Mouse (Mus musculus): ENCODE measurements at regions not wholly inside any gene's neighbourhood (a gene's known extent, or its start where the extent isn't known, plus 50 kb on each side); places are given as distances from the start of the nearest gene placed in this dataset.

- ATAC-seq (ENCODE audit: low FRiP score) (peak; percentile 48; the same call in 1 of the 2 replicates), DNase-seq (ENCODE audit: low spot score, missing footprints) (no peak)
- Histone ChIP-seq H3K27me3 (ENCODE audit: control insufficient read depth, insufficient read depth, low read length) (no peaks in the 10 kb centered on the region), H3K4me3 (ENCODE audit: low read depth, low read length) (no peak overlapping the region), H3K36me3 (ENCODE audit: control insufficient read depth, insufficient read depth, low read length) (no peaks in the 10 kb centered on the region), H3K4me2 (no peak overlapping the region), H3K9ac (ENCODE audit: low read length) (no peak overlapping the region), H3K4me1 (ENCODE audit: control insufficient read depth, insufficient read depth, low read length) (no peaks in the 10 kb centered on the region), H3K9me3 (ENCODE audit: control insufficient read depth, low read length) (no peaks in the 10 kb centered on the region), H3K27ac (ENCODE audit: low read depth, low read length) (no peak overlapping the region)
- WGBS, result 94% methylated on average over 1 of the region's 1 CpGs
These were observed 81.2 kb upstream of the Mms22l start for GRCm38 (mm10) chr4:24415048-24415447.

DNA sequence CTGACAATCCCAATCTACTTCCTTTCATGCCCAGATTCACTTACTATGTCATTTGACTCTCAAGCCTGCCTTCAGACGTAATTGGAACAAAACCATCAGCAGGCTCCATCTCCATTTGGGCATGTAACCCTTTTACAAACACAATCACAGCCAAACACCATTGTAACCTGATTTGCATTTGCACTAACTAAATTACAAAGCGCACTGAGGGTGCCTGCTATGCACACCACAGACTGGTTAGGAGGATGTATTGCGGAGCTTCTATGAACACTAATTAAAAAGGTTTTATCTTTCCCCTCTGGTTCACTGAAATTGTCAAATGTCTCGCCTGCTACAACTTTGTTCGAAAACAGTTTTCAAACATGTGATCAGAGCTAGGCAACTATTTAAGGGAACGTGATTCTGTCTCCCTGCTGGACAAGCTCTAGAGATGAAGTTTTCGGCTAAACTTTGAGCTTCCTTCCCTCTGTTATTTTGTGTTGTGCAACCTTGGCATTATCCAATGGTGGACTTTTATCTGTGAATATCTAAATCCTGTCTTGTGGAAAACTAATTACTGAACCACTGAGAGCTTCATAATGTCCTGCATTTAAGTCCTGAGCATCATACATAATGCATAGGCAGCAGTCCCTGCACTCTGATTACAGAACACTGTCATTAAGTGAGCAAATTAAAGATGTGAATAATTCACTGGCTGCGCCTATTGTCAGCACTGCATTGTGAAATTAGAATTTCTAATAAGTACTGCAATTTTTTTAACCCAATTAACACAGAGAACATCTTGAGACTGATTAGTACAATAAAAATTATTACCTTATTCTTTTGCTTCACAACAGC lies 66.9 kb upstream of the Mms22l start:
- Histone ChIP-seq H3K27ac (ENCODE audit: low read depth, low read length) (no peak overlapping the region), H3K4me3 (ENCODE audit: low read depth, low read length) (0 out of 2 replicates have a peak overlapping the region, but pooled peaks have one; percentile 6), H3K4me1 (ENCODE audit: control insufficient read depth, insufficient read depth, low read length) (peaks cover 9% of the 10 kb centered on the region; the same call in 1 of the 2 replicates), H3K4me2 (peak overlapping the region; percentile 21), H3K9ac (ENCODE audit: low read length) (no peak overlapping the region), H3K36me3 (ENCODE audit: control insufficient read depth, insufficient read depth, low read length) (no peaks in the 10 kb centered on the region), H3K9me3 (ENCODE audit: control insufficient read depth, low read length) (no peaks in the 10 kb centered on the region; the same call in 1 of the 2 replicates), H3K27me3 (ENCODE audit: control insufficient read depth, insufficient read depth, low read length) (no peaks in the 10 kb centered on the region)
- DNase-seq (ENCODE audit: low spot score, missing footprints), result no peak
- ATAC-seq (ENCODE audit: low FRiP score), result peak; percentile 86
- 34% methylated on average over 8 of the region's 8 CpGs for WGBS

DNA sequence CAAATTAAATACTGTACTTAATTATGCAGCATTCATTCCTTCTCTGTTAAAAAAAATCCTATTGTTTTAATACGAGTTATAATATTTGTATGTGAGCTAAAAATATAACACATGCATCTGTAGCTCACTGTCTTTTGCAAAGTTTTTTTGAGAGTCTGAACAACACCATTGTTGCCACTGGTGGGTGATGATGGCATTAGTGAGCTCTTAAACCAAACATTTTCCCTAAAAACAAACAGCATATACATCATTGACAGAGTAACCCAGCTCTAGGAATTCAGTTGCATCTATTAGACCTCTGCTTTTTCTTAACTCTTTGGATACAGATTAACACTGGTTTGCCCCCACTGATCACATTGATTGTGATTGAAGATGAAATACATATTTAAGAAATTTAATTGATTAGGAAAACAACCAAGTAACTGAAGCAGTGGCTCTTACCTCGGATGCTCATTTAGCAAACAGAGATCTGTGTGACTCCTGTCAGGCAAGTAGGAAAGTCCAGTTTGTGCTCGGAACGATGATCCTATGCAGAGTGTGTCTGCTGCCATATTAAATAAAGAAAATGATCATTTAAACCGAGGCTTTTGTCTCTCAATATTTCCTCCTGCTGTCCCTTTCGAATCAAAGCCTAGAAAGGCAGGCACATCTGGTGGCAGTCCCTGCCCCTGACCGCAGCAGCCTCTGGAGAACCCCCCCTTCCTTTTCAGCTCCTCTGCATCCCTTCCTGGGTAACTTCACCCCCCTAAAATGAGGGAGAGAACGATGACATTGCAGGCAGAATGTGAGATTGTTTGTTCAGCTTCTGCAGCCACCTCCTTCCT lies 66.1 kb upstream of the Mms22l start:
- ATAC-seq (ENCODE audit: low FRiP score) (peak; percentile 60), DNase-seq (ENCODE audit: low spot score, missing footprints) (no peak)
- peak overlapping the region; percentile 36; the same call in 1 of the 2 replicates for H3K27ac ChIP-seq (ENCODE audit: low read depth, low read length)
- 56% methylated on average over 8 of the region's 8 CpGs for WGBS
- peak overlapping the region; percentile 22 for H3K4me2 ChIP-seq
- peak overlapping the region; percentile 16; the same call in 1 of the 2 replicates for H3K9ac ChIP-seq (ENCODE audit: low read length)
- peaks cover 9% of the 10 kb centered on the region; the same call in 1 of the 2 replicates for H3K4me1 ChIP-seq (ENCODE audit: control insufficient read depth, insufficient read depth, low read length)
- no peaks in the 10 kb centered on the region for H3K27me3 ChIP-seq (ENCODE audit: control insufficient read depth, insufficient read depth, low read length)
- H3K36me3 ChIP-seq (ENCODE audit: control insufficient read depth, insufficient read depth, low read length), result no peaks in the 10 kb centered on the region
- no peaks in the 10 kb centered on the region for H3K9me3 ChIP-seq (ENCODE audit: control insufficient read depth, low read length)
- H3K4me3 ChIP-seq (ENCODE audit: low read depth, low read length), result peak overlapping the region; percentile 9; the same call in 1 of the 2 replicates

DNA sequence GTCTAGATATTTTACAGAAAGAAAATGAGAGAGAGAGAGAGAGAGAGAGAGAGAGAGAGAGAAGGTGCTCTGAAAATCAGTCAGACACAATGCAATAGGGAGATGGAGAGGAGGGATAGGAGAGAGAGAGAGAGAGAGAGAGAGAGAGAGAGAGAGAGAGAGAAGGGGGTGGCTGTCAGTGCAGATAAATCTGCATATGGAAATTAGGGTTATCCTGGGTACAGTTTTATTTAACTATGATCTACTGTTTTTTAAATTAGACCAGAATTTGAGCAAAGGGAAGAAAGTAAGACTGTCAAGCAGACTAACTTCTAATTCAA lies 65.5 kb upstream of the Mms22l start:
- no peak overlapping the region for H3K4me2 ChIP-seq
- H3K9ac ChIP-seq (ENCODE audit: low read length), result no peak overlapping the region; the same call in 1 of the 2 replicates
- no peak overlapping the region for H3K4me3 ChIP-seq (ENCODE audit: low read depth, low read length)
- peaks cover 9% of the 10 kb centered on the region; the same call in 1 of the 2 replicates for H3K4me1 ChIP-seq (ENCODE audit: control insufficient read depth, insufficient read depth, low read length)
- H3K9me3 ChIP-seq (ENCODE audit: control insufficient read depth, low read length), result no peaks in the 10 kb centered on the region
- ATAC-seq (ENCODE audit: low FRiP score), result peak; percentile 14; the same call in 1 of the 2 replicates
- no peak overlapping the region; the same call in 1 of the 2 replicates for H3K27ac ChIP-seq (ENCODE audit: low read depth, low read length)
- DNase-seq (ENCODE audit: low spot score, missing footprints), result no peak
- H3K27me3 ChIP-seq (ENCODE audit: control insufficient read depth, insufficient read depth, low read length), result no peaks in the 10 kb centered on the region
- H3K36me3 ChIP-seq (ENCODE audit: control insufficient read depth, insufficient read depth, low read length), result no peaks in the 10 kb centered on the region

DNA sequence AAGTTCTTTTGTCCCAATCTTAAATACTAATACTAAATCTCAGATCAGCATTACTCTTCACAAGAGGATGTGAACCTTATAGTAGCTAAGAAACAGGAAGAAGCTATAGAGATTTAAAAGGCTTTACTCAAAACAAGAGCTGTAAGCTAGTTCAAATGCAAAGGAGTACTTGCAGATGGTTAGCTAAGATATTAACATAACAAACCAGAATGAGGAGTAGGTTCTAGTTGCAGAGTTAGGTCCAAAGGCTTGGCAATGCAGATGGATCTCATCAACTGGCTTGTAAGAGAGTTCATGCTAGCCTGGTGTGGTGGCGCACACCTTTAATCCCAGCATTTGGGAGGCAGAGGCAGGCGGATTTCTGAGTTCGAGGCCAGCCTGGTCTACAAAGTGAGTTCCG lies 59.0 kb upstream of the Mms22l start:
- H3K4me1 ChIP-seq (ENCODE audit: control insufficient read depth, insufficient read depth, low read length), result no peaks in the 10 kb centered on the region
- H3K27me3 ChIP-seq (ENCODE audit: control insufficient read depth, insufficient read depth, low read length), result no peaks in the 10 kb centered on the region
- H3K27ac ChIP-seq (ENCODE audit: low read depth, low read length), result no peak overlapping the region
- DNase-seq (ENCODE audit: low spot score, missing footprints) (no peak), ATAC-seq (ENCODE audit: low FRiP score) (no peak)
- H3K9ac ChIP-seq (ENCODE audit: low read length), result no peak overlapping the region
- no peak overlapping the region for H3K4me2 ChIP-seq
- H3K9me3 ChIP-seq (ENCODE audit: control insufficient read depth, low read length), result no peaks in the 10 kb centered on the region
- no peaks in the 10 kb centered on the region for H3K36me3 ChIP-seq (ENCODE audit: control insufficient read depth, insufficient read depth, low read length)
- WGBS, result 93% methylated on average over 4 of the region's 4 CpGs
- no peak overlapping the region for H3K4me3 ChIP-seq (ENCODE audit: low read depth, low read length)

Measured in midbrain, embryonic 11.5 days (tissue).